Mouse (Mus musculus) CH12.LX (cell line): ENCODE results near the gene Pcnt.

Experiments
- CTCF ChIP-seq, 2 experiments: IDR thresholded peaks in 1 of 2; conservative IDR thresholded peaks in 1 of 2; 2 replicates each; pipeline ENCODE4 v1.5.1; 2011 to 2012; ENCODE audit warnings: low read depth in 2 of 2, low read length in 2 of 2, improper control_type of control experiment in 1 of 2, inconsistent platforms in 1 of 2, mild to moderate bottlenecking in 1 of 2, moderate library complexity in 1 of 2
- EP300 ChIP-seq: IDR thresholded peaks from 2 replicates; pipeline ENCODE4 v1.6.1; 2011; ENCODE audit warnings: low read length, improper control_type of control experiment
- MAX ChIP-seq: IDR thresholded peaks from 2 replicates; pipeline ENCODE4 v1.6.1; 2011; ENCODE audit warnings: low read length, improper control_type of control experiment
- NRF1 ChIP-seq: IDR thresholded peaks from 2 replicates; pipeline ENCODE4 v1.6.1; 2014; ENCODE audit warnings: low read depth, mild to moderate bottlenecking, inconsistent platforms, low read length, improper control_type of control experiment, moderate library complexity
- USF1 ChIP-seq: IDR thresholded peaks from 2 replicates; pipeline ENCODE4 v1.6.1; 2014; ENCODE audit warnings: low read depth, mild to moderate bottlenecking, inconsistent platforms, low read length, improper control_type of control experiment

- TF ChIP-seq CTCF (conservative IDR thresholded peaks at IDR 0.05 in 1 of 2, IDR thresholded peaks at IDR 0.05 in 1 of 2; ENCODE audit: low read depth in 2 of 2, low read length in 2 of 2) (no peak), EP300 (no peak), MAX (no peak), NRF1 (no peak), USF1 (no peak)
Observed at GRCm38 (mm10) chr10:76358468-76358867, 84.1 kb downstream of the Pcnt start.
